Mouse (Mus musculus): ENCODE data around the gene Wdr91.

- no peak for TF ChIP-seq POLR2A (IDR thresholded peaks at IDR 0.05; ENCODE audit: borderline replicate concordance, extremely low read depth, insufficient read depth, insufficient read length, poor library complexity, severe bottlenecking)
- no peak for TF ChIP-seq CTCF (IDR thresholded peaks at IDR 0.05; ENCODE audit: borderline replicate concordance, extremely low read depth, insufficient read depth, insufficient read length)
Observed at GRCm38 (mm10) chr6:34907696-34908260, 2.9 kb downstream of the Wdr91 start.
